Mouse (Mus musculus): ENCODE measurements around the gene Spint5.

DNA sequence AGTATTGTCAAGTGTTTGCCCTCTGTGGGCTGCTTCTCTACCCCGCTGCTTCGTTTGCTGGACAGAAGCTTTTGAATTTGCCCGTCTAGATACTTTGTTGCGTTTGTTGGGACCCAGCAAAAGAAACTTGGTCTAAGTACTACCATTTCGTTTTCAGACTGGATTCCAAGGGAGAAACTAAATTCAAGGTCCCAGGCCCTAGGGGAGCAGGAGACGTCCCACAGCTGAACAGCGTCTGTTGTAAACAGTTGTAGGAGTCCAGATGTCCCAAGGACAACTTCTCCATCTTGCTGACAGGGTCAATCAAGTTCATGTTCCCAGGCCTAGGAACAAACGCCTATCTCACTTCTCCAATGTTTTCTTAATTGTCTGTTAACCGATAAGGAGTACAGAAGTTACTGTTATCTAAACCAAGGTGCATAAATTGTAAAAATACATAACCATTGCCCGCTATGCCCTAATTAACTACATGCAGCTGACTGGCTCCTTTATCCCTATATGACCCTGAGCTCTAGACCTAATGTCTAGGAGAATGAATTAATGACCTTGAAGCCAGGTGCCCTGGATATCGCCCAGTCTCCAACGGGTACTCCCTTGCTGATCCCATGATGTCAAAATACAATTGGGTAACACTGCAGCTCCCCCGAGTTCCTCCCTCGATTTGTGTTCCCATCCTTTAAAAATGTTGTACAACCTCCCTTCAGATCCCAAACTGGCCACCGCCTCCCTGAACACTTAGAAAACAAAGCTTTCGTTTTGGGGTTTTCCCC is 38.0 kb upstream of the Spint5 start:
- TF ChIP-seq CTCF (IDR thresholded peaks at IDR 0.05) (no peak), EP300 (IDR thresholded peaks at IDR 0.05) (no peak)
